Mouse (Mus musculus) Patski (cell line): ENCODE results near the gene Zbtb7a. TPM values are rescaled to one million over a fixed set of nuclear protein-coding genes. Genes with fewer than 3 reads are reported as not detected.
A peak's percentile ranks its signal among the peaks of the same experiment; 100 is the strongest.

Experiments used
- ATAC-seq: fragments of 100-300 bp; one replicate; pipeline ENCODE4 v1.8.0; 2021
- CTCF ChIA-PET: fragments of 350-600 bp; sonication (Branson Sonifier 250); formaldehyde crosslinking; loops from one replicate; lab custom pipeline; 2022; ENCODE audit warnings: inconsistent platforms; lab: Charles Lee
- POLR2A ChIA-PET: fragments of 350-600 bp; sonication (Branson Sonifier 250); formaldehyde crosslinking; loops from one replicate; lab custom pipeline; 2022; ENCODE audit warnings: antibody characterized with exemption, inconsistent platforms; lab: Charles Lee
- DNase-seq: peaks from one replicate; pipeline ENCODE4 v3.0.0-alpha.2; 2011; ENCODE audit warnings: low read depth, low spot score
- H3K27me3 ChIP-seq: fragments of 371-371 bp; one replicate; pipeline ENCODE4 v1.5.1; 2021
- CTCF ChIP-seq: fragments of 100-300 bp; IDR thresholded peaks from one replicate; pipeline ENCODE4 v1.5.1; 2021
- in situ Hi-C: fragments of 300-500 bp; cut with MboI; formaldehyde crosslinking; loops from 3 replicates; pipeline ENCODE4 v1.11.1; 2018; ENCODE audit warnings: low pct_unique_long_range_greater_than_20kb, mixed read lengths
- polyA plus RNA-seq: library from polyadenylated mRNA; unstranded; gene quantifications from one replicate; pipeline ENCODE4 v1.2.3, GENCODE M21; 2021

Zbtb7a gene
- polyA plus RNA-seq, 1 experiment from 2014 or later, result 40.6 TPM

DNA sequence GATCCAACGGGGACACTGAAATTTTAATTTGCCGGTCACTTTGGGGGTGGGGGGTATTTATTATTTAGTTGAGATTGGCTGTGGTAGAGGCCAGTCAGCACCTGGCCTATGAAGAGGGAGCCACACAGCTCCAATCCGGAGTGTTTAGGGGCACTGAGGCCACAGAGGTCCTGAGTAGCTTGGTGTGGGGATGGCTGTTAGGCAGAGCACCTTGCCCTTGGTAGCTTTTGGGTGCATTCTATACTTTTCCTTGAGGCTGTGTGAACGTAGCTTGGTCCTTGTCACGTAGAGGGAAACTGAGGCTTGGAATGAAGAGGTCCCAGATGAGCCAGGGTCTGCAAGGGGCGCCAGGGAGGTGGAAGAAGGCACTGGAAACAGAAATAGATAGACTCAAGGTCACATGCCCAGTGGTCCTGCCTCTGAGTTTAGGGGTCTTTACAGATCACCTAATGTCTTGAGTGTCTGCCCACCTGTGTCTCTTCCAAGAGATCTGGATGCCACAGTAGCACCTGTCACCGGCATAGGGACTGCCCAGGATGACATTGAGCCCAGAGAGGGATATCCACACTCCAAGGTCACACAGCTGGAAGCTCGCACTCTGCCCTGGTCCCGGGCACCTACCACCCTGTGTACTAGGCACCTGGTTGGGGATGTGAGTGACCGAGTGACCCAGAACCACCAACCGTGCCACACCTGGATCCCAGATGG lies 4.0 kb downstream of the Zbtb7a start:
- no peaks in the 10 kb centered on the region for H3K27me3 ChIP-seq
- no peak for TF ChIP-seq CTCF
- ChIA-PET CTCF (no interaction called here), POLR2A (interaction anchor here (0.6 to 1.8 kb wide), 4 partner anchors 9 to 28 kb away, joined by 3 to 5 read pairs (median 3); partner anchors contain the start of gene Pias4)
- DNase-seq (no peak), ATAC-seq (no peak)
- in situ Hi-C loops, result no loop called here

DNA sequence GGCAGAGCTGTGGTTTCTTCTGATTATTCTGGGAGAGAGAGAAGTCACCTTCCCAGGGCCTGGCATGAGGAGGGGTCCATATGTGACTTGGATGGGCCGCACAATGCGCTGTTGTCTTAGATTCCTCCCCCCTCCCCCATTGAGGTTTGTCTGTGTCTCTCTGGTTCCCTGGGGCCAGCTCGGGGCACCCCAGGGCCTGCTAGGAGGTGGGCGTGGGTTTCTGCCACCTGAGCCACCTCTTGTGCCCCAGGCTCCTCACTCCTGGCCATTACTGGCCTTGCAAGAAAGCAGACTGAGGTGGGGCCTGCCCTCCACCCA lies 4.5 kb downstream of the Zbtb7a start:
- ATAC-seq (no peak), DNase-seq (no peak)
- in situ Hi-C loops, result no loop called here
- ChIA-PET CTCF (no interaction called here), POLR2A (interaction anchor here (1.4 kb wide), 1 partner anchor 13 kb away, joined by 3 read pairs; no protein-coding TSS in a partner anchor)
- no peaks in the 10 kb centered on the region for H3K27me3 ChIP-seq
- no peak for TF ChIP-seq CTCF

- no peak for DNase-seq
- TF ChIP-seq CTCF, result no peak
- POLR2A ChIA-PET, result interaction anchor here (1.4 kb wide), 1 partner anchor 12 kb away, joined by 3 read pairs; no protein-coding TSS in a partner anchor
These were observed 5.0 kb downstream of the Zbtb7a start for GRCm38 (mm10) chr10:81140005-81140404.

DNA sequence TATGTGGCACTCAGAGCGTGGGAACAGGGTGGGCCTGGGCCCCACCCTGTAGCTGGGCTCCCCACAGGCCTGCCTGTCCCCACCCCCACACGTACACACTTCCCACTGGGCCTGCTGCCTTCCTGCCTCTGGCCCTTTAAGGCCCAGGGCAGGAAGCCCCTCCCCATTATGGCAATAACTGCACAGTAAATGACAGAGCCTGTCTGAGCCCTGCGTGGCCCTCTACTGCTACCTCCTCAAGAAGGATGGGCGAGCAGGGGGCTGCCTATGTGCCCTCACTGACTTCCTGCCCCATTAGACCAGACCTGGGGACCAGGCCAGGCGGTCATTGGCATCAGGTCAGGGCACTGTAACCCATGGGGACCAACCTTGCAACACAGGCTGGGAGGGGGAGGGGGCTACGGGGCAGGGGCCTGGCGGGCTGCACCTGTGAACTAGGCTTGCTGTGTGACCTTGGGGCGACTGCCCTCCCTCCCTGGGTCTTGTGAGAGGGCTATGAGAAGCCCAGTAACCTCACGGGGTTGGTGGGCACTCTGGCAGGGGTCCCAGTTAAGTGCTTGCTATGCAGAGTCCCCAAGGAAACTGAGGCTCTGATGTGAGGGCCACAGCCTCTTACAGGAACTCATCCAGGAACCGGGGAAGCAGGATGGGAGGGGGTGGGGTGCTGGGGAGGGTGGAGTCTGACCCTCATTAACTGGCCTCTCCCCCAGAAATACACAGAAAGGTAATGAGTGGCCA lies 5.9 kb downstream of the Zbtb7a start:
- ATAC-seq, result no peak
- CTCF ChIA-PET, result no interaction called here
- no peak for TF ChIP-seq CTCF
- POLR2A ChIA-PET, result interaction anchor here (1.0 to 1.6 kb wide), 2 partner anchors 9 to 11 kb away, joined by 3 to 4 read pairs; no protein-coding TSS in a partner anchor
- in situ Hi-C loops, result no loop called here
- H3K27me3 ChIP-seq, result no peaks in the 10 kb centered on the region
- no peak for DNase-seq

More at GRCm38 (mm10) chr10:81140005-81140404, 5.0 kb downstream of the Zbtb7a start:
- ATAC-seq, result no peak
- H3K27me3 ChIP-seq, result no peaks in the 10 kb centered on the region
- CTCF ChIA-PET, result no interaction called here
- in situ Hi-C loops, result no loop called here

DNA sequence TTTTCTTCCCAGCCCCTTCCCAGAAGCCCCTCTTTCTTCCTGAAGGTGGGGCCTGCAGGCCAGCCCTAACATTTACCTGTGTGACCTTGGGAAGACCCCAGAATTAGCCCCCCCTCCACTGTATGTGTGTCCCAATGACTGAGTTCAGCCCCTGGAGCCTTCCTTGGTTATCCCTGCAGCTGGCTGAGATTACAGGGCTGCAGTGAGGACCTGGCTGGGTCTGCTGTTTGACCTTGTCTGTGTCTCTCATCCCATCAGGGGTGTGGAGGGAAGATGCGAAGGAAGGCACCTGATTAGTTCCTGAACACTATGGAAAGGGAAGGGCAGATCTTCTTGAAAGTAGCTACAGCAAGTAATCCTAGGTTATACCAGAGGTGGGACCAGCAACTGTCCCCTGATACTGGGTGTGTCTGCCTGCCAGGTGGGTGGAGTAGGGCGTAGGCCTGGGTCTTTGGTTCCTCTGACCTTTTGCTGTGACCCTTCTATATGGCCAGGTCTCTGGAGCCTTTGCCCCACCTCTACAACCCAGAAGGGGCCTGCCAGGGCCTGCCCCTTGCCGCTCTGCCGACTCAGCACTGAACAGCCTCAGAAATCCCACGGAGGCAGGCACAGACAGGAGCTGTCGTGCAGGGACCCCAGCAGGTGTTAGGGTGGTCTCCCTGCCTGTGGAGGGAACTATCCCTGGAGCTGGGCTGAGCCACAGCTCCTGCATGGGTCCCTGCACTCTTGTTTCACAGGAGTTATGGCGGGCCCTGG lies 6.6 kb downstream of the Zbtb7a start:
- no peak for DNase-seq
- ChIA-PET POLR2A (interaction anchor here (0.7 to 1.6 kb wide), 3 partner anchors 9 to 46 kb away, joined by 3 to 4 read pairs (median 4); no protein-coding TSS in a partner anchor), CTCF (no interaction called here)
- TF ChIP-seq CTCF, result no peak
- no peak for ATAC-seq
- no peaks in the 10 kb centered on the region for H3K27me3 ChIP-seq
- in situ Hi-C loops, result no loop called here

DNA sequence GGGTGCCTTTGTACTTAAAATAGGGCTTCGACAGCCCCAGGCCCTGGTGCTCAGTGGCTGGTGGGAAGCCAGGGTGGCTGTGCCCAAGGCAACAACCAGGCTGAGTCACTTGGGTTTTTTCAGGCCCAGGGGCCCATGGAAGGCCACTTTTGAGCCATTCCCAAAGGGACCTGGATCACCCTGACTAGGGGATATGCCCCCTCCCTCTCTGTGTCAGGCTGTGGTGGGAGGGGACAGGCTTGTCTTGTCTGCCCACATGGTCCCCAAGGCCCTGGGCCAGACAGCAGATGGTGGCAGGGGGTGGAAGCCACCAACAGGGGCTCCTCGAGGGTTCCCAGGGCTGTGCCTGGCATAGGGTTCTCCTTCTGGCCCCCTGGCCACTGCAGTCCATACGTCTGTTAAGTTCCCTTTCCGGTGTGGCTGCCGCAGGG lies 7.5 kb downstream of the Zbtb7a start:
- ChIA-PET CTCF (no interaction called here), POLR2A (interaction anchor here (0.7 to 1.6 kb wide), 3 partner anchors 10 to 47 kb away, joined by 4 read pairs; no protein-coding TSS in a partner anchor)
- DNase-seq, result no peak
- no peaks in the 10 kb centered on the region for H3K27me3 ChIP-seq
- in situ Hi-C loops, result no loop called here
- ATAC-seq, result no peak
- TF ChIP-seq CTCF, result no peak

DNA sequence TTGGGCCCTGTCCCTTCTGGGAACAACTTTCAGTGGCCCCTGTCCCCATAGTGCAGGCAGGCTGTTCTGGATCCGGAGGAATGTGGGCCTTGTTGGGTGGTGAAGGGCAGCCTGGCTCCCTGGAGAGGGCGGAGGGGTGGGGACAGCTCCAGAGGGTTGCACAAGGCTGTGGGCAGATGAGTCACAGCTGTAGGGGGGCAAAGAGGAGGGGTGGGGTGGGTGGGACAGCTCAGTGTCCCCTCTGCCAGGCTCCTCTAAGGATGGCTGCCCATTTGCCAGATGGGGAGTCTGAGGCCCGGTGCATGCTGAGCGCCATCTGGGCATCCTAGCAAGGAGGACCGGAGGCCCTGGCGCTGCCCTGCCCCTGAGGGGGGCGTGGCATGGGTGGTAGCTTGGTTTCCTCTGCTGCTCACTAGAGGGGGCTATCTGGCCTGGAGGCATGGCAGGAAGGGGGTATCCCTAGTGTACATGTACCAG lies 8.2 kb downstream of the Zbtb7a start:
- peak; percentile 30 for DNase-seq
- CTCF ChIA-PET, result no interaction called here
- in situ Hi-C loops, result no loop called here

GRCm38 (mm10) chr10:81143845-81144437 lies 8.9 kb downstream of the Zbtb7a start:
- H3K27me3 ChIP-seq, result no peaks in the 10 kb centered on the region
- POLR2A ChIA-PET, result no interaction called here
- in situ Hi-C loops, result no loop called here
- no peak for TF ChIP-seq CTCF
- DNase-seq (no peak), ATAC-seq (no peak)
- CTCF ChIA-PET, result no interaction called here

More for the DNA sequence above, 8.2 kb downstream of the Zbtb7a start:
- POLR2A ChIA-PET, result interaction anchor here (0.8 kb wide), 1 partner anchor 26 kb away, joined by 4 read pairs; no protein-coding TSS in a partner anchor
- TF ChIP-seq CTCF, result no peak
- H3K27me3 ChIP-seq, result no peaks in the 10 kb centered on the region
- ATAC-seq, result peak; percentile 4

DNA sequence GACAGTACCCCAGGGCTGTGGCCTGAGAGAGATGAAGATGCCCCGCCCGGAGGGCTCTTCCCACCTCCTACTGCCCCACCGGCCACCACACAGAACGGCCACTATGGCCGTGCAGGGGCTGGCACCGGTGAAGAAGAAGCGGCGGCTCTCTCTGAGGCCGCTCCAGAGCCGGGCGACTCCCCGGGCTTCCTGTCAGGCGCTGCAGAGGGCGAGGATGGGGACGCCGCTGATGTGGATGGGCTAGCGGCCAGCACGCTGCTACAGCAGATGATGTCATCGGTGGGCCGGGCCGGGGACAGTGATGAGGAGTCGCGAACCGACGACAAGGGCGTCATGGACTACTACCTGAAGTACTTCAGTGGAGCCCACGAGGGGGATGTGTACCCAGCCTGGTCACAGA lies 9.6 kb downstream of the Zbtb7a start:
- ATAC-seq, result no peak
- TF ChIP-seq CTCF, result no peak
- DNase-seq, result no peak
- no peaks in the 10 kb centered on the region for H3K27me3 ChIP-seq
- ChIA-PET CTCF (no interaction called here), POLR2A (no interaction called here)
- in situ Hi-C loops, result no loop called here

DNA sequence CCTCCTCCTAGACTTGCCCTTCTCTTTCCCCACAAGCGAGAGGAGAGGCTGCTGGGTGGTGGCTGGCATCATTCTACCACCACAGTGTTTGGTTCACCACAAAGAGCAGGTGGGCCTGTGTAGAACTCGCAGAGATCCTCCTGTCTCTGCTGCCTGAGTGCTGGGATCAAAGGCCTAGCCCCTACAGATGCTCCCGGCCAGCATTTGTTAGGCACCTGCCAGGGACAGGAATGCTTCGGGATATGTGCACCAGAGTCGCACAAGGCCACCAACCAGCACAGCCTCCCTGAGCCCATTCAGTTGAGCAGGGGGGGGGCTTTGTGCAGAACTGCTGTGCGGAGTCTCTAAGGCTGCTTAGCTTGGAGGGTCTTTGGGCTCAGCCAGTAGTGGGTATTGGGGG lies 10.3 kb downstream of the Zbtb7a start:
- in situ Hi-C loops, result no loop called here
- ChIA-PET POLR2A (no interaction called here), CTCF (no interaction called here)
- H3K27me3 ChIP-seq, result no peaks in the 10 kb centered on the region
- TF ChIP-seq CTCF, result no peak
- no peak for ATAC-seq
- DNase-seq, result no peak
